In the genomic region with DNA sequence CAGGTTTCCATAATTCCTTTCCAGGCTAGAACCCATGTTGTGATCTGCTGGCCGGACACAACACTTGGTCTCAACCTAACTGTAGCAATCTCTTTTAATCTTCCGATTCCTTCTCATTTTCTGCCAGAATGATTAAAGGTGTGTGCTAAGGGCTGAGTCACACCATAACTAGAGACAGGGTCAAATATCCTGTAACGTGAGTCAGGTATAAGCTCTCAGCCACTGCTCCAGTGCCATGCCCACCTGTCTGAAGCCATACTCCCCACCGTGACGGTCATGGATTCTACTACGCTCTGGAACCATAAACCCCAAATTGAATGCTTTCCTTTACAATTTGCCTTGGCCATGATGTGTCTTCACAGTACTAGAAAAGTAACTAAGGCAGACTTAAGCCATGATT, we compare ENCODE assay signal across 27 mouse cellular contexts.
"Had no signal": no experiment of that assay in that cellular context is flagged by ENCODE, and none has a peak within 500 bp of the region (broad histone marks: within the 10 kb centered on the region; RNA-seq: fewer than 3 reads in every experiment).

No protein-coding gene starts in this region.

- H3K36me3 ChIP-seq: embryonic facial prominence, embryonic 10.5 days; embryonic facial prominence, embryonic 12.5 days; embryonic facial prominence, embryonic 13.5 days; embryonic facial prominence, embryonic 15.5 days; forebrain, embryonic 10.5 days; forebrain, embryonic 12.5 days; forebrain, embryonic 15.5 days had no signal

- H3K4me3 ChIP-seq: embryonic facial prominence, embryonic 10.5 days; embryonic facial prominence, embryonic 12.5 days; embryonic facial prominence, embryonic 13.5 days; embryonic facial prominence, embryonic 15.5 days; erythroblast, embryonic 14.5 days; forebrain, embryonic 10.5 days; forebrain, embryonic 12.5 days; forebrain, embryonic 13.5 days; forebrain, embryonic 15.5 days; gastrocnemius, adult 2 months had no signal

- DNase-seq: cerebellum, adult 18-20 months; cerebellum, adult 2 months; cerebellum, adult 8-10 months; cerebellum, adult 9-10 months; cerebellum, adult 9-11 months; cerebellum, postnatal 10 days; cerebellum, postnatal 14 days; cerebellum, postnatal 25 days; cerebellum, postnatal 36 days; embryo, embryonic 11 days; forebrain, postnatal 0 days; gastrocnemius, adult 2 months; gastrocnemius, postnatal 10 days; gastrocnemius, postnatal 14 days; gastrocnemius, postnatal 25 days; gastrocnemius, postnatal 36 days had no signal

- H3K4me1 ChIP-seq: embryonic facial prominence, embryonic 10.5 days; embryonic facial prominence, embryonic 12.5 days; embryonic facial prominence, embryonic 13.5 days; embryonic facial prominence, embryonic 15.5 days; forebrain, embryonic 10.5 days; forebrain, embryonic 12.5 days; forebrain, embryonic 13.5 days; forebrain, embryonic 15.5 days had no signal

- H3K9me3 ChIP-seq: embryonic facial prominence, embryonic 10.5 days; embryonic facial prominence, embryonic 13.5 days; embryonic facial prominence, embryonic 15.5 days; forebrain, embryonic 15.5 days had no signal

- H3K9ac ChIP-seq: embryonic facial prominence, embryonic 12.5 days; embryonic facial prominence, embryonic 13.5 days; embryonic facial prominence, embryonic 15.5 days; forebrain, embryonic 12.5 days; forebrain, embryonic 13.5 days; forebrain, embryonic 15.5 days; forebrain, postnatal 0 days had no signal

- ATAC-seq: forebrain, embryonic 13.5 days; forebrain, embryonic 14.5 days; forebrain, embryonic 15.5 days; forebrain, embryonic 16.5 days; forebrain, postnatal 0 days had no signal

- H3K27me3 ChIP-seq: embryonic facial prominence, embryonic 12.5 days; embryonic facial prominence, embryonic 13.5 days; embryonic facial prominence, embryonic 15.5 days; forebrain, embryonic 12.5 days; forebrain, embryonic 13.5 days; forebrain, embryonic 15.5 days had no signal

- H3K4me2 ChIP-seq: embryonic facial prominence, embryonic 12.5 days; embryonic facial prominence, embryonic 13.5 days; embryonic facial prominence, embryonic 15.5 days; forebrain, embryonic 12.5 days; forebrain, embryonic 13.5 days; forebrain, embryonic 15.5 days had no signal

- H3K27ac ChIP-seq: embryonic facial prominence, embryonic 10.5 days; embryonic facial prominence, embryonic 12.5 days; embryonic facial prominence, embryonic 13.5 days; embryonic facial prominence, embryonic 15.5 days; forebrain, embryonic 10.5 days; forebrain, embryonic 12.5 days; forebrain, embryonic 13.5 days; forebrain, embryonic 15.5 days; gastrocnemius, adult 2 months had no signal
